Comparison of ENCODE assay signal across 15 mouse cellular contexts in the genomic region with DNA sequence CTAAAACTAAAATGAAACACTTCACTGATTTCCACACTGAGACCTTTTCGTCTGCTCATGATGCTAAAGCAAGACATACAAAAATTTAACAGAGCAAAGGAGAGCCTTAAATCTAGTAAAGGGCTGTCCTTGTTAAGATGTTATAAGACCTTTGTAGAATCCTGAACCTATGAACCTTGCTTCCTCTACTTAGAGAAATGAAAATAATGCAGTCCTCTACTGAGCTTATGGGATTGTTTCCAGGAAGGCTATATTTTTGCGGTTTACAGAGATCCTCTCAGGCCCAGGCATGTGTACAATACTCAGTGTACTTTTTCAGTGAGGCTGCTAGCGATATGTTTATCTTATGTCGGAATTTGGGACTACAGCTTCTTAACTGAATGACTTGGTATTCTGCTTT.
"Had no signal": no experiment of that assay in that cellular context is flagged by ENCODE, and none has a peak within 500 bp of the region (broad histone marks: within the 10 kb centered on the region; RNA-seq: fewer than 3 reads in every experiment).

No protein-coding gene starts in this region.

- H3K4me2 ChIP-seq: midbrain, embryonic 11.5 days; midbrain, embryonic 13.5 days; midbrain, embryonic 15.5 days; neural tube, embryonic 12.5 days; stomach, embryonic 15.5 days had no signal

- DNase-seq: lung, adult 2 months; lung, postnatal 10 days; lung, postnatal 36 days; right cerebral cortex, postnatal 14 days; thymus, adult 2 months; thymus, postnatal 25 days; thymus, postnatal 4 days had no signal

- H3K36me3 ChIP-seq: midbrain, embryonic 13.5 days; midbrain, embryonic 15.5 days; neural tube, embryonic 12.5 days; stomach, embryonic 15.5 days had no signal

- H3K4me3 ChIP-seq: megakaryocyte, embryonic 14.5 days; midbrain, embryonic 13.5 days; midbrain, embryonic 15.5 days; neural tube, embryonic 12.5 days; stomach, embryonic 15.5 days had no signal

- H3K27ac ChIP-seq: macrophage; midbrain, embryonic 13.5 days; midbrain, embryonic 15.5 days; neural tube, embryonic 12.5 days; stomach, embryonic 15.5 days; stomach, postnatal 0 days had no signal

- H3K4me1 ChIP-seq: megakaryocyte, embryonic 14.5 days; midbrain, embryonic 13.5 days; midbrain, embryonic 15.5 days; neural tube, embryonic 12.5 days; stomach, embryonic 15.5 days had no signal

- H3K9me3 ChIP-seq: midbrain, embryonic 13.5 days; midbrain, embryonic 15.5 days; neural tube, embryonic 12.5 days; stomach, embryonic 15.5 days had no signal

- H3K27me3 ChIP-seq: megakaryocyte, embryonic 14.5 days; midbrain, embryonic 13.5 days; midbrain, embryonic 15.5 days; neural tube, embryonic 12.5 days; stomach, embryonic 15.5 days had no signal

- H3K9ac ChIP-seq: midbrain, embryonic 13.5 days; midbrain, embryonic 15.5 days; neural tube, embryonic 12.5 days; stomach, embryonic 15.5 days had no signal

- ATAC-seq: midbrain, embryonic 13.5 days; midbrain, embryonic 15.5 days had no signal
